Mouse (Mus musculus) large intestine, adult 2 months (tissue): ENCODE measurements around the gene Cyp1a2. TPM values are rescaled to one million over a fixed set of nuclear protein-coding genes. Genes with fewer than 3 reads are reported as not detected.

Experiments used
- DNase-seq: peaks from one replicate; pipeline ENCODE4 v3.0.0-alpha.2; 2012; ENCODE audit warnings: low read depth, low spot score
- WGBS: fragments of 180-500 bp; shearing (Covaris S2); methylation state at CpG from one replicate; pipeline ENCODE4 v1.1.7; 2018; 5-methylcytosine and 5-hydroxymethylcytosine counted together
- polyA plus RNA-seq: library from polyadenylated mRNA; depleted of rRNA; stranded (reverse); fragments of >200 nt; gene quantifications from 2 replicates; pipeline ENCODE4 v1.2.3, GENCODE M21; 2012

Cyp1a2 gene
- polyA plus RNA-seq, 1 experiment = not detected

DNA sequence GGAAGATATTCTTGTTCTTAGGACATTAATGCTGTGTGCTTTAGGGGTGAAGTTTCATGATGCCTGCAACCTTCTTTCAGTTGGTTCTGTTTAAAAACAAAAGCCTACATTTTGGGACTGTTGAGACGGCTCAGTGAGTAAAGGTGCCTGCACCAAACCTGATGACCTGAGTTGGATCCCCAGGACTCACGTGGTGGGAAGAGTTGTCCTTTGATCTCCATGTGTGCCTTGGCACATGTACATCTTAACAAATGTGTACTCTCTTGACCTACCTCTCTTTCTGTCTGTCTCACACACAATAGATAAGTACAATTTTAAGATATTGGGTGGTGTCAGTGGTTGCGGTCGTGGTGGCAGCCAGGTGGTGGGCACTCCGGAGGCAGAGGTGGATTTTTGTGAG is 2.5 kb upstream of the Cyp1a2 start:
- 81% methylated on average over 5 of the region's 5 CpGs for WGBS
- DNase-seq = no peak

DNA sequence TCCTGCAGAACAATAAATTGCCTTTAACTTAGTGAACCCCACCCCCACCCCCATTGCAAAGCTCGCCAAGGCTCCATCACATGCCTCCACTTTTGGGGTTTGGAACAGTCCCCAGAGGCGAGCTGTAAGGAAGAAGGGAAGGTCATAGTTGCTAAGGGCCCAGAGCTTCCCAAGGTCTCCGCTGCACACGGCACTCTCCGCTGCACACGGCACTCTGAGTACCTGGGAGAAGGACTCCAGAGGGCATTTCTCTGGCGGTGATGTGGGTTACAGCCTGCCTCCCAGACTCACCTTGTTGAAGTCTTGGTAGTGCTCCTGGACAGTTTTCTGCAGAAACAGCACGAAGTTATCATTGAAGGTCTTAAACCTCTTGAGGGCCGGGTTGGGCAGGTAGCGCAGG is 2.1 kb downstream of the Cyp1a2 start:
- 81% methylated on average over 10 of the region's 10 CpGs for WGBS

DNA sequence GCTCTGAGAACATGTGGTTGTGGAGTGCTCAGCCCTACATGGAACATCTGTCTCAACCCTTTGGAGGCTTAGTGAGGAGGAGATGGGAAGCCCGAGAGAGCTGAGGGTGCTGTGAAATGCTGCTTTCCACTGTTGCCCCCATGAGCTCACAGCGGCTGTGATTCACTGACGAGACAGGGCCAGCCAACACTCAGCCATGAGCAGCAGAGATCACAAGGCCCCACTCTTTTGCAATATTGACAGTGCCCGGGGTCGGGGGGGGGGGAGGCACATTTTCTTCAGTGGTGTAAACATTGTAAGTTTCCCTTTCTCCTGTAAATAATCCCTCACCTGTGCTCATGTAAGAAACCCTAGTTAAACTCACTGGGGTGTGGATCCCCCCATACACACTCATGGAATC is 12.0 kb downstream of the Cyp1a2 start:
- DNase-seq = no peak
- WGBS = 70% methylated on average over 5 of the region's 5 CpGs

More for the DNA sequence above, 2.1 kb downstream of the Cyp1a2 start:
- no peak for DNase-seq

DNA sequence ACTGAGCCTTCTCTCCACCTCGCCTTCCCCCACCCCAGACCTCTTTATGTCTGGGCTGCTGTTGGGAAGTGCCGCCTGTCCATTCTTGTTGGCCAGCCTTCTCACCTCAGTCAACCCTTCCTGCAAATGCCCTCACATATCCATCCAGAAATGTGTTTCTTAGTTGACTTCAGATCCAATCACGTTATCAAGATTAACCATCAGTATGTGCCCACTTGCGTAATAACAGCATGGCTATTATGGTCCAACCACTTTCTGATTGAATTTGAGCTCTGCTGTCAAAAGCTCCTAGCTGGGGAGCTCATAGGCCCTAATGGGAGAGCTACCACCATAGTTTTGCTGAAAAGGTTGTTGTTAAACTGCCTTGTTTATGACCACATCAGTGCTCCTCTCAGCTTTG is 12.5 kb downstream of the Cyp1a2 start:
- DNase-seq = no peak
- 88% methylated on average over 4 of the region's 4 CpGs for WGBS

DNA sequence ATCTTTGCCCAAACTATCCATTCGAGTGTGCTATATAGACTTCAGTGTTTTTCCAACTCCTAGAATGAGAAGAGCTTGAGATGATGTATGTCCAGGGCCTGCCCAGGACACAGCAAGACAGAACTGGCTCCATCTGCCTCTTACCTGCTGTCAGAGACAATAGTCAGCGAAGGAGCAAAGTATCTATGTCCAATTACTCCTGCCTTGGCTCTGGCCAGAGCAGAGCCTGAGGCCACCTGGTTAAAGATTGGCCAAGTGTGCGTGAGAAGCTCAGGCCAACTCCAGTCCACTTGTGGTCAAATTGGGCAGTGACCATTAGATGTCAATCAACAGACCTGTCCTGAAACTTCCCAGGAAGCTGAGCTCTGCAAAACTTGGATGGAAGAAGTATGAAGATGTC is 13.9 kb downstream of the Cyp1a2 start:
- no peak for DNase-seq
- 88% methylated on average over 3 of the region's 3 CpGs for WGBS

DNA sequence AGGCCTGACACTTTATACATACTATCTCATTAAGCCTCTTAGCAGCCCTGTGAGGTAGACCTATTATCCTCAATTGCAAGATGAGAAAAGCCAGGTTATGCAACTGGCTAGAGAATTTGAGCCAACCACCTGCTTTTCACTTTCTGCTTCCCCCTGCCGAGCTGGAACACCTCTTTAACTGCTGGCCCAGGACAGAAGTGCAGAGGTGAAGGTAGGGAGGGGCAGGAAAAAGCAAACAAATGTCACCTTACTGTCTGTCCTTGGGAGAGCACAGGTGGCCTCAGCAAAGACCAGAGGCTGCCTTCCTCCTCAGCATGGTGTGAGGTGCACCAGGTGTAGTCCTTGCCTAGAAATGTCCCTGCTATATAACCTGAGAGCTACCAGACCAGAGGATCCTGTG is 15.2 kb downstream of the Cyp1a2 start:
- 15% methylated on average over 1 of the region's 1 CpGs for WGBS
- DNase-seq = no peak

DNA sequence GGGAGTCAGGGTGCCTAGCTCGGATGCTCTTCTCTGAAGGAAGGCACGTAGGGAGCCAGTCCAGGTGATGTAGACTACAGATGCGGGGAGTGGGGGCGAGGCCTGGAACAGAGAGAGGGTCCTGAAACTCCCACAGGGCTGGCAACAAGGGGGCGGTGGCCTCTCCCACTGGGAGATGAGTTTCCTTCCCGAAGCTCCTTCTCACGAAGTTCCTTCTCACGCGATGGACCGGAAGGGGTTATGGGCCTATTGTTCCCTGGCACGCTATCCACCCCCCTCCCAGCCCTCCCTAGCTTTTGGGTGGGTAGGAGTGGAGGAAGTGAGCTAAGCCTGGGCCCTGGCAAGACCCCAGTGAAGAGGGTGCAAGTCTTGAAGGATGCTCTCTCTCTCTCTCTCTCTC is 15.7 kb downstream of the Cyp1a2 start:
- 49% methylated on average over 11 of the region's 11 CpGs for WGBS
- no peak for DNase-seq

DNA sequence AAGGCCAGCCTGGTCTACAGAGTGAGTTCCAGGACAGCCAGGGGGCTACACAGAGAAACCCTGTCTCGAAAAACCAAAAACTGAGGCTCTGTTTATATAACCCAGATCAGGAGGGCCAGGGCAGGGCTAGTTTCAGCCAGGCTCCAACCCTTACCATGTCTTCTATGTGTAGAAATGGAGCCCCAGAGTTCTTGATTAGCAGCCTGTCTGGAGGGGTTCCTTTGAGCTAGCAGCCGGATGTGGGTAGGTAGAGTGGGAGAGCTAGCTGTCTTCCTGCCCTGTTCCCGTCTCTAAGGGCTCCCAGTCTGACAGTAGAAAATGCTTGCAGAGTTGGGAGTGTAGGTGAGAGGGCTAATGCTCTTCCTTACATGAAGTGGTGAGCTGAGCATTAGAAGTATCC is 16.4 kb downstream of the Cyp1a2 start:
- 70% methylated on average over 3 of the region's 3 CpGs for WGBS
- DNase-seq = no peak

DNA sequence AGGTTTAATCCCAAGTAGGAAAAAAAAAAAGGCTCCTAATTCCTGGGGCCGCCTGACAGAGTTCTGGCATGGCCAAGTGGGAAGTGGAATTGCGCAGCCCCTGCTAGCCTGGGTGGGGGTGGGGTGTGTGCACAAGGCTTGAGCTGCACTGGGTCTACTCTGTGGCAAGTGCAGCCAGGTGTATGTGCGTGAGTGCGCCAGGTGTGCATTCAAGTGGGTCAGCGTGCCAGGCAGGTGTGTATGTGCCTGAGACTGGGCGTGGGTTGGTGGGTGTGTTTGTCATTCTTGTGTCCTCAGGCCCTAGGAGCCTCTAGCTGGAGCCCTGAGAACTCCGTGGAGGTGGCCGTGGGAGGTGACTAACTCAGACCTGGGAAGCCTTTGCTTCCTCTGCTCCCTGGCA is 17.0 kb downstream of the Cyp1a2 start:
- WGBS = 38% methylated on average over 8 of the region's 8 CpGs
- no peak for DNase-seq

DNA sequence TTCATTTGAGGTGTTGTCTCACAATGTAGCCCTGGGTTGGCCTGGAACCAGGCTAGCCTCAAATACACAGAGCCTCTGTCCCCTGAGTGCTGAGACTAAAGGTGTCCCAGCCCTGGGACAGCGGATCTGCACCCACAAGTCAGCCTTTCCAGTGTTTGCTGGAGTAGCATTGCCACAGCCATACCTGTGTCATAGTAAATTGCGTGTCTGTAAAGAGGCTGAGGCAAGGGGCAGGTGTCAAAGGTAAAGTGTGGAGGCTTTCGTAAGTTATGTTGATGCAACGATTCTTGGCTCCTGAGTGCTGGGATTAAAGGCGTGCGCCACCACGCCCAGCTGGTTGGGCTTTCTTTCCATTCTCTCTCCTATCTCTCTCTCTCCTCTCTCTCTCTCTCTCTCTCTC is 18.9 kb downstream of the Cyp1a2 start:
- DNase-seq = no peak
- WGBS = 25% methylated on average over 7 of the region's 7 CpGs

DNA sequence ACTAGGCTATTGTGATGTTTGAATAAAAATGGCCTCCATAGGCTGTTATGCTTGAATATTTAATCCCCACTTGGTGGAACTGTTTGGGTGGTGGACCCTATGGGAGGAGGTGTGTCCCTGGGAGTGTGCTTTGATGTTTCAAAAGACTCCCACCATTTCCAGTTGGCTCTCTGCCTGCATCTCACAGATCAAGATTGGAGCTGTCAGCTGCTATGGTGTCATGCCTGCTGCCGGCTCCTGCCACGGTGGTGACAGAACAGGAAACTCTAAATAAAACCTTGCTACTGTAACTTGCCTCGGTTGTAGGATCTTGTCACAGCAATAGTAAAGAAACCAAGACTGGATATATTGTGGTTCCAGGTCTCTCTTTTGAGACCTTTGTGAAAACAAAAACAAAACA is 22.0 kb downstream of the Cyp1a2 start:
- DNase-seq = no peak
- 59% methylated on average over 3 of the region's 3 CpGs for WGBS

DNA sequence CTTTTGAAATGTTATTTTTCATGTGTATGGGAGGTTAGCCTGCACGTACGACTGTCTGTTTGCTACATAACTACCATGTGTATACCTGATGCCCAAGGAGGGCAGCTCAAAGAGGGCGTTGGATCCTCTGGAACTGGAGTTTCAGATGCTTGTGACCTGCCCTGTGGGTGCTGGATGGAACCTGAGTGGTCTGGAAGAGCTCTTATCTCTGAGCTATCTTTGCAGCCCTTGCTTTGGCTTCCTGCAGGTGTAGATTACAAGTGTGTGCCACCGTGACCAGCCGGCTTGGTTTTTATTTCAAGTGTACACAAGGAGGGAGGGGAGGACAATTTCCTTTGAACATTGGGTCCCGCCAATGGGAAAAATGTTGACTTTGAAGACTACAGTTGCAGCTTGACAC is 23.0 kb downstream of the Cyp1a2 start:
- DNase-seq = no peak
- WGBS = 27% methylated on average over 6 of the region's 6 CpGs

DNA sequence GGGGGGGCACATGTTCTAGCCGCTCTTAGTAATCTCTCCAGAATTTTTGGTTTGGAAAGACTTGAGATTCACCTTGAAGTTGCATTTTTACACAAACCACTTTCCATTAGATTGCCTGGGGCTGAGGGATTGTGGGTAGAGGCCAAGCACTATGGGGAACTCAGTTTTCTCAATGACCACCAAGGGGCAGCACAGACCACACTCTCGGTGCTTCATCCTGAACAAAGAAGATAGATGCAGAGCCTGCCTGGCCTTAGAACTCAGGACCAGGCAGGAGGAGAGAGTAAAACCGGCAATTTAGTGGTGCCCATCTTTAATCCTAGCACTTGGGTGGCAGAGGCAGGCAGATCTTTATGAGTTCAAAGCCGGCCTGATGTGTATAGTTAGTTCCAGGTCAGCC is 23.7 kb downstream of the Cyp1a2 start:
- WGBS = 15% methylated on average over 4 of the region's 4 CpGs

DNA sequence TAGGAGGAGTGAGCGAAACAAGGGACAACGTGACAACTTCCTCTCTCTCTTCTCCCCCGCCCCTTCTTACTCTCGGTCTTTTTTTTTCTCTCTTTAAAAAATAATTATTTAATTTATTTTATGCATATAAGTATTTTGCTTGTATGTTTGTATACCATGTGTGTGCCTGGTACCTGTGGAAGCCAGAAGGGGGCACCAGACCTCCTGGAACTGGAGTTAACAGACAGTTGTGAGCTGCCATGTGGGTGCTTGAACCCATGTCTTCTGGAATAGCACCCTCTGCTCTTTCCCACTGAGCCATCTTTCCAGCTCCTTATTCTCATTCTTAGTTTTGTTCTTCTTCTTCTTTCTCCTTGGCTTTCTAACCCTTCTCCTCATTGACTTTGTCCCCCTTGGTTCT is 24.5 kb downstream of the Cyp1a2 start:
- DNase-seq = no peak
- 76% methylated on average over 4 of the region's 4 CpGs for WGBS

More for the DNA sequence above, 23.7 kb downstream of the Cyp1a2 start:
- DNase-seq = no peak

DNA sequence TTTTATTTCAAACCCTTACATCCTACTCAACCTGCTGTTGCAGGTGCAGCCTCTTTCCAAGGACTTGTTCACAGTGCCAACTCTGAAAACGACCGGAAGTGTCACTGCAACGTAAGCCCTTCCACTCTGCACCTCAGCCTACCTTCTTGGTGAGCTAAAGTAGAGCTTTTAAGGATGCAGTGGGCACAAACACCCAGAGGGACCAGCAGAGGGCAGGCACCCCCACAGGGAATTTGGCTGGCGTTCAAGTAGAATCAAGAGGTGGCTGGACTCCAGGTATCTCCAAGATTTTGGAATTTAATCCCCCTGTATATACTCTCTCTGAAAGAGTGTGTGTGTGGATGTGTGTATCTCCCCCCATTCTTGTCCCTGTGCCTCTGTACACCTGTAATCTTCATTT is 25.7 kb downstream of the Cyp1a2 start:
- no peak for DNase-seq

DNA sequence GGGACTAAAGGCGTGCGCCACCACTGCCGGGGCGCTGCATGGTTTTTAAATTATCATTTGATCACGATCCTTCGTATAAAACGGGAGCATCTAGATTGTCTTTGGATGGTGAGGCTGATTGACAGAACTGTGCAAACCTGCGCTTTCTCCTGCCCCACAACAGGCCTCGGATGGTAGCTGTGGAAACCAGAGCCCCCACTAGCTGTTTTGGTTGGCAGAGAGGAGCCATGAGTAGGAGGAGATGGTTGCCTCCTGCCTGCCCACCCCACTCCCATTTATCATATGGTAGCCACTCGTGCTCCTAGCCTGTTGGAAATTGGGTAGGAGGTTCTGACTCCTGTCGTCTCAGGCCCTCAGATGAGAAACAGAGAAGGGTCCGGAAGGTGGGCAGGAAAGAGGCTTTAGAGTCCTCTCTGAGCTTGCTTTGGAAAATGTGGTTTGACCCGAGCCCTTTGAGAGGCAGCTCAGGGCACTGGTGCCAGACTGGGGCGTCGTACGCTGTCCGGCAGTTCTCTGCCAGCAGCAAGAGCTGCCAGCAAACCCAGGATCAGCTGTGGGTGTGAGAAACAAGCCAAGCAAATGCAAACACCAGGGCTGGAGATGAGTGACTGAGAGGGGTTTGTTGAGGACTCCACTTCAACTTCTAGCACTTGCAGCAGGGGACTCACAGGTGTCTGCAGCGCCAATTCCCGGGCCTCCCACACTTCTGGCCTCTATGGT is 26.7 kb downstream of the Cyp1a2 start:
- no peak for DNase-seq
- 90% methylated on average over 19 of the region's 19 CpGs for WGBS

More for the DNA sequence above, 25.7 kb downstream of the Cyp1a2 start:
- 54% methylated on average over 4 of the region's 4 CpGs for WGBS

DNA sequence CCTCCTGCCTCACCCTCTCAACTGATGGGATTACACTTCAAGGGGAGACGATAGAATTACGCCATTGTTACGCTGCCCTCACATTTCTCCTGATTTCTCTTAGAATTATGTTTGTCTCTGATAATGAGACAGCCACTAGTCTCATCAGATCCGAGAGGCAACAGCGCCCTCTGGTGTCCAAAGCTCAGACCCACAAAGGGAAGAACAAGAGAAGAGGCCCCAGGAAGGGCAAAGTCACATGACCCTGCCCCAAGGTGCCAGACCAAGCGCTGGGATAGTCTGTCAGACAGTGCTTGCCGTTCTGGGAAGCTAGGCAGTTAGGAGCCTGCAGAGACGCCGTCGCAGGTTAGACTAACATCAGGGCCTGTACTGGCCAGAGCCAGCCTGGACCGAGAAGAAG is 27.8 kb downstream of the Cyp1a2 start:
- peak; percentile 96 for DNase-seq
- 1% methylated on average over 11 of the region's 11 CpGs for WGBS

DNA sequence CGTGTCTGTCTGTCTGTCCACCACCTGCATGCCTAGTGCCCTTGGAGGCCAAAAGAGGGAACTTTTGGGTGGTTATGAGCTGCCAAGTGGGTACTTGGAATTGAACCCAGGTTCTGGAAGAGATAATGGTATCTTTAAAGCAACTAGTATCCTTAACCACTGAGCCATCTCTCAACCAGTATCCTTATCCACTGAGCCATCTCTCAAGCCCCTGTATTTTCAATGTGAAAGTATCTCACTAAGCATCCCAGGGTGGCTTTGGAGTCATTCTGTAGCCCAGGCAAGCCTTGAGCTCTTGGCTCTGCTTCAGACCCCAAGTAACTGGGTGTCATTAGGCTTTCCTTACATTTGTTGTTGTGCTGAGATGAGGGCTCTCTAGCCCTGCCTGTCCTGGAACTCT is 28.5 kb downstream of the Cyp1a2 start:
- WGBS = 79% methylated on average over 1 of the region's 1 CpGs
- DNase-seq = no peak

DNA sequence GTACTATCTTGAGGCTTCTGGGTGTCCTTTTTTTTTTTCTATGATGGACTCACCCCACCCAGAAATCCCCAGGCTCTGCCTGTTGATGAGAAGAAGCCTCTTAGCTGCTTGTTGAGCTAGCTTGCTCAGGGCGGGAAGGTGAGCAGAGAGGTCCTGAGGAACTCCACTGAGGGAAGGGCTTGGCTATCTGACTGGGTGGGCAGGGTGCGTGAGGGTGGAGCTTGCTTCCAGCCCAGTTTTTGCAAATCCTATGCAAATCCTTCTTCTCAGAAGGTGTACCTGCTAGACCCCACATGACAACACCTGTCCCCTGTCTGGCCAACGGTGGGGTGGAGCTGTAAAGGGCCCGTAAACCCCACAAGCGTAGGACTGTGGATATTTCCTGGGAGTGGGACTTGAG is 30.2 kb downstream of the Cyp1a2 start, which contains the start of gene Csk:
Gene Csk (minus strand): TSS at position 349 of the 400 bp plus-strand sequence.
- DNase-seq = no peak
- WGBS = 74% methylated on average over 5 of the region's 5 CpGs

DNA sequence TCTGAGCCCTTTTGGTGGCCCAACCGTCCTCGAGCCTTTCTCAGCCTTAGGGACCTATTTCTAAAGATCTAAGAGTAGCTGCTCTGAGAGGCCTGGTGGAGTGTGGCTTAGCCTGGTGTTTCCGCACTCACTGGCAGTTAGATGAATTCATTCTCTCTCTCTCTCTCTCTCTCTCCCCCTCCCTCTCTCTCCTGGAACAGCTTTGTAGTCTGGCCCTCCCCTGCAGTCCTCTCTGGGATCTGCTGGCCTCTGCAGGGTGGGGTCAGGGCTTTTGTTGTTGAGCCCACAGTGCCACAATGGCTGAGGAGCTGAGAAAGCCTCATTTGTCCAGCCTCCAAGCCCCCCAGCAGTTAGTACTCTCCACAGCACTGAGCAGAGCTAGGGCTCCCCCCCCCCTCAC is 30.6 kb downstream of the Cyp1a2 start:
- WGBS = 74% methylated on average over 3 of the region's 3 CpGs

DNA sequence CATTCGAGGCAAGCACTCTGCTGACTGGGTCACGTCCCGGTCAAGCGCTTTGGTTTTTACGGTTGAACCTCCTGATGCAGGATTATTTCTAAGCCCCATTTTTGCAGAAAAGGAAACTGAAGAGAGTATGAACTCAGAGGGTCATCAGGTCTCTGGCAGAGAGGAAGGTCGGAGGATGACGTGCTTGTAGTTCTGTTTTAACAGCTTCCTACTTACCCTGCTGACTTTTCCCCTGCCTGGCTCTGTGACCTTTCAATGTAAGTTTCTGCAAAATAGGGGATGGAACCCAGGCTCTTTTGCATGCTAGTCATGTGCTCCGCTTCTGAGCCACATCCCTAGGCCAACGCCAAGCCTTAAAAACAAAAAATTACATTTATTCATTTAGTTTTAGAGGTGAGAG is 31.2 kb downstream of the Cyp1a2 start:
- WGBS = 82% methylated on average over 9 of the region's 9 CpGs

More for the DNA sequence above, 30.6 kb downstream of the Cyp1a2 start:
- DNase-seq = no peak

DNA sequence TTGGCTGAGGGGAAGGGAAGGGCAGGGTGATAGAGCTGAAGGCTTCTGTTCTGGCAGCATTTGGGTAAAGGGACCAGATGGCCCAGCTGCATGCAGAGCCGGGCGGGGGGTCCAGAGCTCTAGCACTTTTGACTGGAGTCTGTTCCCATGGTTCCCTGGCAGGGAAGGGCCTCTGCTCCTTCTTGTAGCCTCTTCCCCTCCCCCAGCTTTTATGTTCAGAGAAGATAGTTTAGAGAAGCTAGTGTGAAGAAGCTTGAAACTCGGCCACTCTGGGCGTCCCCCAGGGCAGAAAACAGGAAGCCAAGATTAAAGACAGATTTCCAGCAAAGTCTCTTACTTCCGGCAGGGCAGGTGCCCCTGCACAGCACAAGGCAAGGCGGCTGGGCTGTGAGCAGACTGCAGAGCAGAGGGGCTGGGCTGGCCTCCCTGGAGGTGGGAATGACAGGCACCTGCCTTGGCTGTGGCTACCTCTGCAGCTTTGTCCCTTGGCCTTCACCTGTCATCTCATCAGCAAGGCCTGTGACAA is 32.7 kb downstream of the Cyp1a2 start:
- 63% methylated on average over 6 of the region's 6 CpGs for WGBS
- no peak for DNase-seq

More for the DNA sequence above, 31.2 kb downstream of the Cyp1a2 start:
- no peak for DNase-seq
